Mouse (Mus musculus) liver, embryonic 14.5 days (tissue): ENCODE measurements around the gene Rbm45.

ENCODE experiments used
- CTCF ChIP-seq: IDR thresholded peaks from 2 replicates; pipeline ENCODE4 v1.5.1; 2016; ENCODE audit warnings: antibody characterized with exemption, low read depth, control low read depth
- EP300 ChIP-seq: IDR thresholded peaks from 2 replicates; pipeline ENCODE4 v1.6.1; 2016; ENCODE audit warnings: antibody characterized with exemption, low read depth

- peak; percentile 38; the same call in 1 of the 2 replicates for TF ChIP-seq CTCF
- TF ChIP-seq EP300: no peak
Observed at GRCm38 (mm10) chr2:76334596-76334995, 35.2 kb upstream of the Rbm45 start.
